29 mouse cellular contexts compared by ENCODE assay signal in genomic region chr16:18805746-18806145, GRCm38 (mm10). TPM values are rescaled to one million over a fixed set of nuclear protein-coding genes. Genes with fewer than 3 reads are reported as not detected.
DNase-seq lines count a peak whose midpoint lies in the region; TF ChIP-seq lines count a peak whose summit lies in the region.
"Had no signal": no experiment of that assay in that cellular context is flagged by ENCODE, and none has a peak within 500 bp of the region (broad histone marks: within the 10 kb centered on the region; RNA-seq: fewer than 3 reads in every experiment).

No protein-coding gene starts in this region.

- no peaks in the 10 kb centered on the region for H3K36me3 ChIP-seq in kidney, adult 2 months (ENCODE audit: control insufficient read depth, insufficient read depth, low read length)
- H3K36me3 ChIP-seq in testis, adult 2 months (ENCODE audit: control insufficient read depth, insufficient read depth, low read length), result no peaks in the 10 kb centered on the region; the same call in none of the 2 replicates
- H3K36me3 ChIP-seq: hindbrain, embryonic 15.5 days had no signal

- TF ChIP-seq POLR2A in kidney, adult 2 months (IDR thresholded peaks at IDR 0.05; ENCODE audit: low read depth, low read length), result no peak
- TF ChIP-seq POLR2A in testis, adult 2 months (IDR thresholded peaks at IDR 0.05; ENCODE audit: control insufficient read depth, low read depth, low read length), result no peak

- H3K27me3 ChIP-seq in kidney, adult 2 months (replicated peaks; ENCODE audit: control insufficient read depth, insufficient read depth, low read length), result no peaks in the 10 kb centered on the region
- no peaks in the 10 kb centered on the region for H3K27me3 ChIP-seq in testis, adult 2 months (ENCODE audit: control insufficient read depth, insufficient read depth, low read length)
- H3K27me3 ChIP-seq: CH12.LX; heart, embryonic 15.5 days; hindbrain, embryonic 15.5 days; limb, embryonic 15.5 days; megakaryocyte, embryonic 14.5 days; midbrain, embryonic 13.5 days; neural tube, embryonic 12.5 days; Patski; stomach, embryonic 15.5 days had no signal

- no peak overlapping the region for H3K27ac ChIP-seq in kidney, adult 2 months (ENCODE audit: insufficient read depth, low read depth, low read length)
- H3K27ac ChIP-seq in testis, adult 2 months (ENCODE audit: control insufficient read depth, insufficient read depth, low read depth, low read length), result peak overlapping the region; percentile 17; the same call in 1 of the 2 replicates
- H3K27ac ChIP-seq: gastrocnemius, adult 2 months; heart, embryonic 15.5 days; hindbrain, embryonic 15.5 days; limb, embryonic 15.5 days; liver, embryonic 14.5 days; midbrain, embryonic 13.5 days; neural tube, embryonic 12.5 days; stomach, embryonic 15.5 days had no signal

- H3K4me1 ChIP-seq in kidney, adult 2 months (ENCODE audit: control insufficient read depth, insufficient read depth, low read length), result no peaks in the 10 kb centered on the region
- H3K4me1 ChIP-seq in testis, adult 2 months (ENCODE audit: control insufficient read depth, insufficient read depth, low read length), result no peaks in the 10 kb centered on the region; the same call in 1 of the 2 replicates
- H3K4me1 ChIP-seq: neural tube, embryonic 12.5 days had no signal

- no peak for TF ChIP-seq CTCF in kidney, adult 2 months (conservative IDR thresholded peaks at IDR 0.05; ENCODE audit: insufficient read depth, insufficient read length, low read depth, low read length)
- no peak for TF ChIP-seq CTCF in testis, adult 2 months (IDR thresholded peaks at IDR 0.05; ENCODE audit: control insufficient read depth, insufficient read depth, insufficient replicate concordance, low read depth, low read length)

- no peak overlapping the region for H3K4me3 ChIP-seq in kidney, adult 2 months (ENCODE audit: insufficient read depth, low read depth, low read length)
- H3K4me3 ChIP-seq in testis, adult 2 months (ENCODE audit: control insufficient read depth, low read depth, low read length), result no peak overlapping the region
- H3K4me3 ChIP-seq: gastrocnemius, adult 2 months; heart, embryonic 15.5 days; hindbrain, embryonic 15.5 days; limb, embryonic 15.5 days; megakaryocyte, embryonic 14.5 days; midbrain, embryonic 13.5 days; neural tube, embryonic 12.5 days; stomach, embryonic 15.5 days had no signal

- DNase-seq in kidney, adult 2 months, result peak; percentile 61
- DNase-seq in kidney, postnatal 10 days, result no peak
- DNase-seq in testis, postnatal 10 days (ENCODE audit: low spot score), result no peak
- peak; percentile 61 to 65 for DNase-seq in adrenal gland, postnatal 36 days
- no peak for DNase-seq in left cerebral cortex, adult 8-10 months (ENCODE audit: low spot score in 2 of 2)
- DNase-seq in urinary bladder, postnatal 10 days (ENCODE audit: low spot score), result no peak
- DNase-seq: B cell, adult 2 months; cerebellum, adult 2 months; gastrocnemius, adult 2 months; heart, postnatal 36 days; layer of hippocampus, adult 9-11 months; lung, embryonic 14.5 days had no signal

- WGBS in kidney, adult 2 months, result 80% methylated on average over 2 of the region's 2 CpGs

RNA-seq across cellular contexts. Expression of gene Ufd1, which starts 5.8 kb away (rescaled TPM):
- polyA plus RNA-seq in kidney, adult 2 months (2012; rRNA removed), result 29.3 and 32.3 TPM in 2 replicates
- polyA plus RNA-seq in testis, adult 2 months (2012; rRNA removed), result 588 and 668 TPM in 2 replicates
- total RNA-seq in adrenal gland, postnatal 36 days (2021), result 100 to 1,000 TPM; 105 to 111 TPM
- 100 to 1,000 TPM; 104 to 118 (median 107) TPM for total RNA-seq in left cerebral cortex, adult 8-10 months (2022)

RNA-seq across cellular contexts. Expression of gene Cdc45, which starts 6.0 kb away (rescaled TPM):
- polyA plus RNA-seq in kidney, adult 2 months (2012; rRNA removed), result 2.2 and 3.6 TPM in 2 replicates
- polyA plus RNA-seq in testis, adult 2 months (2012; rRNA removed), result 35.9 and 40.7 TPM in 2 replicates
- total RNA-seq in adrenal gland, postnatal 36 days (2021), result 10 to 100 TPM in 1 of 2 experiments, 1 to 10 TPM in 1; 7.0 to 11.3 TPM
- 1 to 10 TPM; 2.0 to 2.9 (median 2.2) TPM for total RNA-seq in left cerebral cortex, adult 8-10 months (2022)

RNA-seq across cellular contexts. Expression of gene Cldn5, which starts 29.1 kb away (rescaled TPM):
- 28.1 and 33.6 TPM in 2 replicates for polyA plus RNA-seq in kidney, adult 2 months (2012; rRNA removed)
- 9.2 and 9.3 TPM in 2 replicates for polyA plus RNA-seq in testis, adult 2 months (2012; rRNA removed)
- total RNA-seq in adrenal gland, postnatal 36 days (2021), result 10 to 100 TPM; 15.4 to 15.8 TPM
- 10 to 100 TPM; 33.1 to 37.2 (median 35.2) TPM for total RNA-seq in left cerebral cortex, adult 8-10 months (2022)
- total RNA-seq: CH12.LX, G1E had no signal
- polyA plus RNA-seq: Patski had no signal

RNA-seq across cellular contexts. Expression of gene 2510002D24Rik, which starts 30.6 kb away (rescaled TPM):
- 52.5 and 56.0 TPM in 2 replicates for polyA plus RNA-seq in kidney, adult 2 months (2012; rRNA removed)
- polyA plus RNA-seq in testis, adult 2 months (2012; rRNA removed), result 7.0 and 7.5 TPM in 2 replicates
- total RNA-seq in adrenal gland, postnatal 36 days (2021), result 10 to 100 TPM; 12.6 to 22.3 TPM
- 10 to 100 TPM; 23.2 to 29.8 (median 28.6) TPM for total RNA-seq in left cerebral cortex, adult 8-10 months (2022)

RNA-seq across cellular contexts. Expression of gene Gm28539, which starts 30.6 kb away (rescaled TPM):
- polyA plus RNA-seq in kidney, adult 2 months (2012; rRNA removed), result 0.27 TPM in 1 of 2 replicates, not detected in the other
- not detected in 2 replicates for polyA plus RNA-seq in testis, adult 2 months (2012; rRNA removed)
- total RNA-seq in adrenal gland, postnatal 36 days (2021), result 1 to 10 TPM; 3.3 to 3.7 TPM
- 10 to 100 TPM in 2 of 4 experiments, 1 to 10 TPM in 1, under 1 TPM in 1; 0.88 to 13.3 (median 9.0) TPM for total RNA-seq in left cerebral cortex, adult 8-10 months (2022)
- total RNA-seq: G1E had no signal
- polyA plus RNA-seq: embryonic facial prominence, embryonic 14.5 days; forebrain, embryonic 14.5 days; frontal cortex, adult 2 months; G1E; heart, embryonic 15.5 days; intestine, embryonic 16.5 days; limb, embryonic 15.5 days; liver, embryonic 14.5 days; lung, embryonic 14.5 days; midbrain, embryonic 13.5 days; neural tube, embryonic 12.5 days; stomach, embryonic 15.5 days; thymus, postnatal 0 days had no signal

Comparison
In these comparisons a context has a peak if more than half of its experiments do, and no peak if none do; other contexts are left out.
1. DNase-seq: peak in kidney, adult 2 months (single experiment) and adrenal gland, postnatal 36 days (2 of 2); none in kidney, postnatal 10 days (single experiment), testis, postnatal 10 days (single experiment), left cerebral cortex, adult 8-10 months (0 of 2) and urinary bladder, postnatal 10 days (single experiment).